Mouse (Mus musculus): ENCODE measurements around the gene Gucy1b2.

The Gucy1b2 gene

DNA sequence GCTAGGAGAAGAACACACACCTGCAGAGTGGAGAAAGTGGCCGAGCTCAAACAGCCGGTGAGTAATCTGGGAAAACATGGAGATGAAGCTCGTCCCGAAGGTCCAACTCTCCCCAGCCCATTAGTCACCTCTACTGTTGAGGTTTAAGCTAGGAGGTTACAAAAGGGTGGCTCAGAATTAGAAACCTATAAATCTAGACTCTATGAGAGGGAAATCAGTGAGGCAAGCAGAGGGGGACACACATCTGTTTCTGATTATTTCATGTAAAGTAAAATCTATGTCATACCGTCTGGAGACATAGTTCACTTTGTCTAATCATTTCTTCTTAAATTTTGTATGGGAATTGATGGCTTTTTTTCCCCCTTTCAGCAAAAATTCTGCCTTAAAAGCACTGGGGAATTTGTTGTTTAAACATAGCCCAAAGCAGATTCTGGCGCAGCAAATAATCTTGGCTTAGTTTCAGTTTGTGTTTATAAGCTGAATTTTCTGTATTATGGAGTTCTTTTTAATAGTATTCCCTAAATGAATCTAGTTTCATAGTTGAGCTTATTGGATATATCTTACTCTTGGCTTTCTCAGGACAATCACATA lies 12.2 kb downstream of the Gucy1b2 start:
- DNase-seq, result no peak

DNA sequence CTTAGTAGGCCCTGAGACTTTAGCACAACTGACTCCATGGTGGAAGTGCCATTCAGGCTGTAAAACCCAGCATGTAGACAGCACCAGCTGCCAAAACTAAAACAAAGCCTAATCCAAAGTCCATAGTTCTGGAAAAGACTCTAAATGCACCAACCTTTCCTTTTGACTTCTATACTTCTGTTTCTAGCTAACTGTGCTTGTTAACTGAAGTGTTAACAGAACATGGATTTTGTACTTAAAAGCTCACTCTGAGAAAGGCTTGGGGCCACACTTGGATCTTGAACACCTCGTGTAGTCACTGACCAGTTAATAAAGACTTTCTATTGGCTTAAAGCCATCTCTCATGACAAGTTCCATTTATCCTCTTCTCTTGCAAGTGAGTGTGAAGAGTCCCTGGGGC lies 13.1 kb downstream of the Gucy1b2 start:
- DNase-seq, result no peak

DNA sequence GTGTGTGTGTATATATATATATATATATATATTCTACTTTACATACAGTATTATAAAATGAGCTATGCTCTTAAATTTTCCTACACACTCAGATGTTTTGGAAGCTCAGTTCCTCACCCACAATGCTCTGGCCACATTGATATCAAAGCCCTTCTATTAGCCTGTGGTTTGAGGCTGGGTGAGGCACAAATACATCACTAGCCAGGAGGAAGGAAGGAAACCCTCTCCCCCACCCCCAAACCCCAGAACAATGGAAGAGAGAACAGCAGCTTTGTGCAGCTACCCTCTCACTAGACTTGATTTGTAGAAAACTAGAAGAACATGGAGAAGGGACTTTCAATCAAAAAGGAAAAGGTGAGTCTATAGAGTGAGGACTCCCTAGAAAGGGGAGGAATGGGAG lies 16.1 kb downstream of the Gucy1b2 start:
- DNase-seq, result no peak

DNA sequence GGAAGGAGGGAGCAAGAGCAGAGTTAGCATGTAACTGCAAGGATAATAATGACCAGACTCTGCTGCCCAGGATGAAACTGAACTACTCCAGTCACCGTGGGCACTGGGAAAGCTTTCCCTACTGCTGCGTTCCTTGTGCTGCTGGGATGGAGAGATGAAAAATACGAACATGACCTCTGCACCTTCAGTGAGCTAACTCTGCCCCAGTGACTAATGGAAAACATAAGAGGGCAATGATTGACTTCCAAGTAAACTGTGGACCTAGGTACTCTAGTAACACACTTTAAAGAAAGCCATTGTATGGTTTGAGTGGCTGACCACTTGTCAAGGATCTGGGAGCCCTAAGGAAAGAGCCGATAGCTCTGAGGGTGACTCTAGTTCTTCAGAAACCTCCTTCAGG lies 17.9 kb downstream of the Gucy1b2 start:
- no peak for DNase-seq

DNA sequence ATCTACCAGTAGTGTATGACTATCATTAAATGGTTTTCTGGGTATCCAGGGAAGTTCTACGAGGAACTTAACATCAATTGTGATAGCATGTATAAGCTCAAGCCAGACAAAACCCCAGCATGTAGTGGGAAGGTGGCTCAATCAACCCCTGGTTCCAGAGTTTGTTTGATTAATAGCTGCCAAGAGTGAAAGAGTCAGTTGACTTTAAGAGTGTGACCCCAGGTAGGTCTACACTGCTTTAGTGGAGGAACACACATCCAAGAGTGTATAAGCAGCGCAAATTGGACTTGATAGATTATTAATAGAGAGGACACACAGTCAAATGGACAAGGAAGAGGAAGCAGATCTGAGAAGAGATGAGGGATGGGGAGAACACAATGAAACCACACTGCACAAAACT lies 18.3 kb downstream of the Gucy1b2 start:
- no peak for DNase-seq

DNA sequence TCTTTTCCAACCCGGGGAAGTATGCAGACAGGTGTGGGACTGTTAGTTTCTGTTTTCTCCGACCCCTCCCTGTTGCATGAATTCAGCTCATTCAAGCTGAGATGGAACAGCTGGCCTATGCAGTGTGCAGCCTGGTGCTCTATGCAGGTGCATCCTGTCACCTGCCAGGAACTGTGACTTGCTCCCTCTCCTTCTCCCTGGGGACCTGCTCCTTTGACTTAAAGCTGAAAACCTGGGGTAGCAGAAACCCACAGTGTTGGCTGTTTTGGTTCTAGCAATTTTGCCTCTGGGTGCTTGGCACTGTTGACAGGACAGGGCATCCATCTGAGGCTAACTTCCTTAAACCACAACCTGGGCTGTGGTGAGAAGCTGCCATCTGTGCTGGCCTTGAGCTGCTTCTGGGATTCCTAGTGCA lies 30.8 kb downstream of the Gucy1b2 start:
- no peak for DNase-seq

DNA sequence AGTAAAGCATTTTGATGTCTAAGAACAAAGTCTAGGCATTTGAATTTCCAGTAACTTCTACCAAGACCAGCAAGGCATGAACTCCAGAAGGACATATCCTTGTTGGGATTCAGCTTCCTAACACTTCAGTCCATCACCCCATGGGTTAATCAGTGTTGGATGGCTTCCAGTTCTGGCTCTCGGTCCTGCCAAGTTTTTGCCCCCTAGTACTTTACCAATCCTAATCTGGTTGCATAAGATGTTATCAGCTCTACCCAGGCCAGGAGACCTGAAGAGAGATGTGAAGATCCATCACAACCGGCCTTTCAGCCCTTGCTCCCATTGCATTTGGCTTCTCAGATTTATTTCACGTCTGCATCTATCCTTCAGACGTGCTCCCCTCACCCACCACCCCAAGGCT lies 33.8 kb downstream of the Gucy1b2 start:
- no peak for DNase-seq

DNA sequence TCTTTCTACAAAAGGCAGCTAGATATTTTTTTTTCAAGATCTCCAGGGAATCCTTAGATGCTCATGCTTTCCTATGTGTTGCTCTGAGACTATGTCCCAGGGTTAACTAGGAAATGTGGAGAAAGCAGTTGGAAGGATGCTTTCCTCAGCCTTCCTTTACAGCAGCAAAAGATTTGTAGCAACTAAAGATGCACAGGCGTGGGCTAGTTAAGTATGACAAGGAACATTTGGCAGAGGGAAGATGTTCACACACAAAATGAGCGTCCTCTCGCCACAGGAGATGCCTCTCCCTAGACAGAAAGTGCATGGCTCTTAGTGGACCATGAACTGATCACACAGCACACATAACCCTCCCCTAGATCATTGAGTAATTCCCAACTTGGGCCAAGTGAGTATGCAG lies 38.6 kb downstream of the Gucy1b2 start:
- peak; percentile 34 for DNase-seq

DNA sequence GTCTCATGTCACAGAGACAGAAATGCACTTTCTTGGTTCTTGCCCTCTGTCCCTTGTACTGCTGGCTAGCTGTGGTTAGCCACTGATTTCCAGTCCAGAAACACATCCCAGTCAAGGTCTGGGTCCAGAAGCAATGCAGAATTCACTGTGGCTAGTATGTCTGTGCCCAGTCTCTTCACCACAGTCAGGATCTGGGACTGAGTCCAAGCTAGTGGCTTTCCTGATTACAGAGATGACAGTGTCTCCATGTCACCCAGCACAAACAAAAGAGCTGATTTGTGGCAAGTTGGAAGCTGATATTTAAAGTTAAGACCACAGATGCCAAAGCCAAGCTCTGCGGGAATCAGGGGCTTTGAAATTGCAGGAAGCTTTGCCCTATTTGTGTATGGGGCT lies 39.4 kb downstream of the Gucy1b2 start:
- DNase-seq, result peak; percentile 31

DNA sequence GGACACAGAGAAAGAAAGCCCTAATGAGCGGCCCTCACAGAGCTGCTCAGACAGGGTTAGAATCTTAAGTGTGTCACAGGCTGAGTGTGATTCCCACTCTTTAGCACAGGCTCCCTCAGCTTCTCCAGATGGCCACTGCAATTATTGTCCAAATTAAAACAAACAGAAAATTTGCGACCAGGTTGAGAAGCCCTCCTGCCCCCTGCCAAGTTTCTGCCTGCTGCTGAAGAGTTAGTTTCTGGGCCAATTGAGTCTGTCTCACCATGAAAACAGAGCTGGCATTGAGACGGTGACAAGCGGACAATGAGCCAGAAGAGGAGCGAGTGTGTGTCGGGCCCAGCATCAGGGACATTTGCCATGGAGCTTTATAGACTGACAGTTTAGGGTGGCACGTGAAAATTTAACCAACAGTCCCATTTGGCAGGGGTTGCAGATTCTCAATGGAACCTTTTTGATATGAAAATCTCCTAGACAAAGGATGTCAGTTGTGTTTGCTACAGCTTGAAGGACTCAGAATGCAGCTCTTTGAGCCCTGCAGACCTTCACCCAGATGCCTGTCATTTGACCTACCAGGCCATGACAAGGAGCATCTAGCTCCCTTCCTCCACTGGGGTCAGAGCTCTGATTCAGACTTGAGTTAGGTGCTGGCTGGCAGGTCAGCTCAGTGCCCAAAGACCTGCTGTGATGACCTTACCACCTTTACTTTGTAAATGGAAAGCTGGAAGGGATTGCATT lies 39.9 kb downstream of the Gucy1b2 start:
- peak; percentile 9 for DNase-seq

DNA sequence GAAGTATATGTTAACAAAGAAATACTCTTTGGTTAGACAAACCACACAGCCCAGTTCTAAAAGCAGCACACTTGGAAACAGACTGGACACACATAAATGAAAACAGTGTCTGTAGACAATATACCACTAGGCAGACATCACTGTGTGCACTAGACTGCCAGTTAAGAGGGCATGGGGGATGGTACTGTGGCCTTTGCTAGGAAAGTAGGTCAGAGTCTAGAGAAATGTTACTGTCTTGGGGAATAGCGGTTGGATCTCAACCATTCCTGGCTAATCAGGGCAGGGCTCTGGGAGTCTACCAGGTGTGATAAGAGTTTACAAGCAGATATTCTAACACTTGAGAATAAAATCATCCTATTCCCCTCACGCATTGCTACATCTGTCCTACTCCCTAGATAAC lies 60.7 kb downstream of the Gucy1b2 start:
- DNase-seq, result no peak

DNA sequence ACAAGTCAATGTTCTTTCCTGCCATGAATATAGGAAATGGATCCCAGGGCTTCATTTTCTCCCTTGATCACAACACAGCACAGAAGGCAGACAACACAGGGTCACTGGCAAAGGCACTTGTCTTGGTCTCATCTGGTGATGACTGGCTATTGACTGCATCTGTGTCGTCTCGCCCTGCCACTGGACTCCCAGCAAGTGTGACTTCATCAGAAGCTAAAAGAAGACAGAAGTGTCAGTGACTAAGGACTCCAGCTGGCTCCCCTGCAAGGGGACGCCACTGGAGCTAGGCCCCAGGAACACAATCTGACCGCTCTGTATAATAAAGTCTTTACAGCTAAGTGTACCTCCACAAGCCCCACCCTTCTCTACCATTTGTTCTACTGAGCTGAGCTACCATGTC lies 63.3 kb downstream of the Gucy1b2 start:
- no peak for DNase-seq

DNA sequence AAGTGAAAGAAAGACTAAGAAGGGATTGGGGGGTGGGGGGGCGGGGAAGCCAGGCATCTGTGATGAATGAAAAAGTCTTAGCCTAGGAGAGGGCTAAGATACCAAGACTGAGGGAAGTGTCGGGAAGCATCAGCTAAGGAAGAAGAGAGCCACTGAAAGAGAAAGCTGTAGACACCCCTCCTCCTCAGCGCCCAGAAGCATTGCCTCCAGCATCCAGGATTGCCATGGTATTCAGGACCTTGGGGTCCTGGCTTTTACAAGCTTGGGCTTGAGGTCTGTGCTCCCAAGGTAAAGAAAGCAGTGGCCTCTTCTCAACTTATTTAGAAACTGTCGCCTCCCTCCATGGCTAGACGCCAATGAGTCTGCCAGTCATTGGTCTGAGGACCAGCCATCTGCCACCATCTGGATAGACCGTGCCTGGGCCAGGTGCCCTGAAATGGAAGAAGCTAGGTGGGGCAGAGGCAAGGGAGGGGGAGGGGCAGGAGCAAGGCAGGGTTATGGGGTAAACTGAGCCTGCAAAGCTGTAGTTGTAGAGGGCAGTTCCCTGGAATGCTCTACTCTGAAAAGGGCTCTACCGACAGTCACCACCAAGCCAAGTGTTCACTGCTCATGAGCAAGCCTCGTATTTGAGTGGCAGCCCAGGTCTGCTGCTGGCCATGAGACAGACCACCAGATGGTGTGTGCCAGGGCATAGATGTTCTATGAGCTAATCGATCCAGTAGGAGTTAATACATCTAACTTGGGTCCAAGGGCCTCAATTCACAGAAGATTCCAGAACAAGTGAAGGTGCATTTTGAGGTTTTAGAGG lies 66.2 kb downstream of the Gucy1b2 start:
- DNase-seq, result peak; percentile 47

DNA sequence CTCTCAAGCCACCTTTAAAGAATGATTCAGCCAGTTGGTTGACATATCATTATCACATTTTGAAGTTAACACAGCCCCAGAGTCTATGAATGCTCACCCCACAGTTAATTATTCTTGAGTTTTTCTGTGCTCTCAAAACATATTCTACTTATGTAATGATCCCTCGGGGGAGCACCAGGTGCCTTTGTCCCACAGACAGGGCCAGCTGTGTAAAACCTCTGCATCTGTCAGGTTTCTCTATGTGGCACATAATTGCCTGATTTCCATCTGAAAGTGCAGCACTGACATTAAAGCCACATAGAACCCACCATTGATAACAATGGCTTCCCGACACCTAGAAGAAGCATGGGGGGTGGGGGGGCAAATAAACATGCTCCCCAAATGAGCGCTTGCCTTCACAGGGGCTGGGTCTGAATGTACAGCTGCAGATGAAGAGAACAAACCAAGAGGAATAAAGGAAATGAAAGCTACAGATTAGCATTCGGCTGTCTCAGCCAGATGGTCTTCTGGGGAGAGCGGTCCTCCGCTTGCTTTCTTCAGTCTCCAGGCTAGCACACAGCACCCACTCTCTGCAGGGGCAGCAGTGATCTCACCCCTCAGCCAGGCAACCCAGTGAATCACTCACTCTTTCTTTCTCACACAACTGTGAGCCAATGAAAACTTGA lies 66.9 kb downstream of the Gucy1b2 start:
- peak; percentile 82 for DNase-seq

DNA sequence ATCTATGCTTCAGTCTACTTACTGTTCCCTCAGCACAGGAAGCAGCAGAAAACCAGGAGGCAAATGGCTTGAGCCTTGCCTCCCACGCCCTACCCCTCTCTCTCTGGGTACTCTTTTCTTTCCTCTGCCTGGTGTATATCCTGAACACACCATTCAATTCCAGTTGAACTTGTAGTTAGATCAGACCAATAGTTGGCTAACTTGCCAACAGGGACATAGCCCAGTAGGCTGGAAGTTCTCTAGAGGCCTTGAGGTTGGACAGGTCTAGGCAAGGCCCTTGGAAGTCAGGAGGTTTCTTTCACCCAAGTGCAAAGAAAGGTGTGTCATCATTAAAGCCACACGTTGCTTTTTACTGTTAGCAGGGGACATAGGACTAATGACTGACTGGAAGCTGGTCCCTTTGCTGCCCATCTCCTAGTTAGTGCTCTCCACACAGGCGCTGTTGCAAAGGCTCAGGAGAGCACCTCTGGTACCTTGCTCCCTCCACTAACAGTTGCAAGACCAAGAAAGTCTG lies 72.2 kb downstream of the Gucy1b2 start:
- no peak for DNase-seq

DNA sequence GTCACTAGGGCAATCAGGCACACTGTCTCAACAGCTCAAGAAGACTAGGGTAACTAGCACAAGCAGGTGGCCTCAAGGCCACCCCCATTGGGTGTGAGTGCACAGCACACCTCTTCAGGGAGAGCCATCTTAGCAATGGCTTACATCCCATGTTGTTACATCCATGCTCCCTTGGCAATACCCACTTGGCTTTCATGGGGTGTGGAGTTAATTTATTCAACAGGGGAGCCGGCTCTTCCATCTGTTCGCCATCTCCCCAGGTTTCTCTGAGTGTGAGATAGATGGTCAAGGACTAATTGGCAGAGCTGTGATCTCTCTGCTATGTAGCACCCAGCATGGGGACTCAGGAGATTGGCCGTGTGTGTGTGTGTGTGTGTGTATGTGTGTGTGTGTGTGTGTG lies 73.0 kb downstream of the Gucy1b2 start:
- DNase-seq, result no peak

DNA sequence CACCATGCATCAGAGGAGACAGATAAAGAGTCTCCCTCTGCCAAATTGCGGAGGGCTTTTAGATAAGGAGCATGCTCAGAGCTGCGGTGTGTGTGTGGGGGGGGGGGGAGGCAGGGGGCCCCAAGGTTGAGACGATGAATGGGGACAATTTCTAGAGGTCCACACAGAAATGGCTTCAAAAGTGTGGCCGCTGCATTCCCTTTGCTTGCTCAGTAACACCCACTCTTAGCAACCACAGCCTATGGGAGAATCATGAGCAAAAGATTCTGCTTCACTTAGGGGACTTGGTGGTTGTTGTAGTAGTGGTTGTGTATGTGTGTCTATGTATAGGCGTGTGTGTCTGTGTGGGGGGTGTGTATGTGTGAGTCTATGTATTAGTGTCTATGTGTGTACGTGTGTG lies 75.5 kb downstream of the Gucy1b2 start:
- DNase-seq, result no peak

DNA sequence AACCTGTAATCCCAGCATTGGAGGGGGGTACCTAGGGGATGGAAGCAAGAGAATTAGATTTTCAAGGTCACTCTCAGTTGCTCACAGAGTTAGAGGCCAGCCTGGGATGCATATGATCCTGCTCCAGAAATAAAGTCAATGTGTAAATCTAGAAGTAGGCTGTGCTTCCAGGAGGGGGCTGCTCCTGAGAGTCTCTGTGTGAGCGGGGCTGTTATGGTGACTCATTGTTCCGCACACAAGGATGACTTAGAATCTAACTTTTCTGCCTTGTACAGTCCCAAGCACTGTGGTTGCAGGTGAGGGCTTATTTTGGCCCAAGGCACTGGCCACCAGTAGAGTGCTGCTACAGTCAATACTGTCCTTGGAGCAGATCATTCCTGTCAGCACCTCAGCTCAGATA lies 76.7 kb downstream of the Gucy1b2 start:
- peak; percentile 7 for DNase-seq

DNA sequence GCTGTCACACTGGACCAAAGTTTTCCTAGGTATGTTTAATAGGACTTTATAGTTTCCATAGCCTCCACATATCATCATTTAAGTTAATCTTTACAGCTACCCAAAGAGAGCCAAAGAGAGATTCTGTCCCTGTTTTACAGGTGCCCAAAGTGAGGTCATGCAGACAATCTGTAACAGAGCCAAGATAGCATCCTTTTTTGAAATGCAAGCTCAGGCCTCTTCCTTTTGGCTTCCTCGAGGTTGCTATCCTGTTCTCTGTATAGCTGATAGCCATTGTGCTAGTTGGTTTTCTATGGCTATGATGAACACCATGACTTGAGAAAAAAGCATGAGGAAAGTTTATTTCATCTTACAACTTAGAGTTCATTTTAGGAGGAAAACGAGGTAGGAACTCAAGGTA lies 80.0 kb downstream of the Gucy1b2 start:
- DNase-seq, result no peak

DNA sequence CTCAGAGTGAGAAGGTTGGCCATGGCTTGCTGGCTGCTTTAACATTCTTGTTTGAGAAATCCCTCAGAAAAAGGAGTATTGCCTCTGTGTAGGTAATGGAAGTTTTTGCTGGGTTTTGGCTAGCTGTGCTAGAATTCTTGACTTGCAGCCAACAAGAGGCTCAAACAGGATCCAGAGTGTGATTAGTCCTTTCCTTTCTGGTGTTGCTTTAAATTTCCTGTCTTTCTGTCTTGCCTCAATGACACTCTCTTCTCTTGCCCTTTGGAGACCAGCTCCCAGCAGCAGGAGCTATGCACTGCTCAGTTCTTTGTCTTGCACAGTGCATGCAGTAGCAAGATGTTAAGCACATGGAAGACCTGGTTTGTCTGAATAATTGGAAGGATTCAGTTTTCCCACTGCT lies 80.4 kb downstream of the Gucy1b2 start:
- DNase-seq, result no peak

DNA sequence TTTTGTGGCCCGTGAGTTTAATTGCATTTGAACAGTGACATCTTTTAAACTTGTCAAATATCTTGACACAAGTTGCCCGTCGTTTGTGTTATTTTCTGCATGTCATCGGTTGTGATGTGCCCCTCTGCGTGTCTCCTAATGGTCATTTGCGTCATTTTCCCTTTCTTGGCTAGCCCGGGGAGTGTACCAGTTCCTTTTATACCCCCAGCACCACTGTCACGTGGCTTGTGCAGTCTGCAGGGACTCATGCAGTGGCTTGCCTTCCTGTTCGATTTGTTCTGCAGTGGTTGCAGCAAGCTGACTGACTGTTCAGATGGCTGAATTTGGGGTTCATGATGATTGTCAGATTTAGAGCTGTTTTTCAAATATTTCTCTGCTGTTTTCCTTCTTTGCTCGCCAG lies 82.1 kb downstream of the Gucy1b2 start:
- no peak for DNase-seq

DNA sequence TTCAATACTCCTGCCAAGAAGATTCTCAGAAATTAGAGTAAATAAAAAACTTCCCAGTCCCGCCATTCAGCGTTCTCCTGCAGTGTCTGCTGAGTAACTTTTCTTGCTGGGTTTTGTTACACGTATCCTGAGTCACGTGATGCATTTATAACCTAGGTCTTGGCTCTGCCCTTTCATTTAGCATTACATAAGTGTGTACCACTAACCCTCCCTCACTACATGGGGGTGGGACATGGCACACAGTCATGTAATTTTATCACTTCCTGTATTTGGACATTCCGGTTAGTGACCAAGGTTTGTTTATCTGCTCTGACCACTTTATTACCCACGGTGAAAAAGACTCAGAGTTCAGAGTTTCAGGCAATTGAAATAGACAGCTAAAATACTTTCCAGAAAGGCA lies 85.3 kb downstream of the Gucy1b2 start:
- DNase-seq, result no peak

DNA sequence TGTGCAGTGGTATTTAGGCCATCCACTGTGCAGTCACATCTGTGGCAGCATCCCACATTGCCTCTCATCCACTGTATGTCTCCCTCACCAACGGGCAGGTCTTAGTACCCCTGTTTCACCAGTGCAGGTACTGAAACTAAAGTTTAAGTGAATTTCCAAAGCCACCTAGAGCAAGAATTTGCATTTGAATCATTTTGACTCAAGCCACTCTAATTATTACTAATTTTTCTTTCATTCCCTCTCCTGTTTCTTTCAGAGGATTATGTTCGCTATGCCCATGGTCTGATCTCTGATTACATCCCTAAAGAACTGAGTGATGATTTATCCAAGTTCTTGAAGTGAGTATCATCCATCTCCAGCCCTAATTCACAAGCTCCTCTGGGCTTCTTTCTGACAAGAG lies 92.3 kb downstream of the Gucy1b2 start:
- no peak for DNase-seq
